Mouse (Mus musculus) G1E (cell line): ENCODE results near the gene Cc2d2a.

Experiments
- CTCF ChIP-seq: IDR thresholded peaks from 2 replicates; pipeline ENCODE4 v1.5.1; 2012; ENCODE audit warnings: low read depth, low read length, inconsistent platforms, mixed read lengths
- GATA1 ChIP-seq: IDR thresholded peaks from 2 replicates; pipeline ENCODE4 v1.6.1; 2012; ENCODE audit warnings: borderline replicate concordance, low read length, inconsistent platforms, mixed read lengths
- GATA2 ChIP-seq: IDR thresholded peaks from 2 replicates; pipeline ENCODE4 v1.6.1; 2012; ENCODE audit warnings: low read depth, low read length, inconsistent platforms, borderline replicate concordance
- TAL1 ChIP-seq: conservative IDR thresholded peaks from 2 replicates; pipeline ENCODE4 v1.6.1; 2012; ENCODE audit warnings: low read depth, low read length, inconsistent platforms, mixed read lengths

DNA sequence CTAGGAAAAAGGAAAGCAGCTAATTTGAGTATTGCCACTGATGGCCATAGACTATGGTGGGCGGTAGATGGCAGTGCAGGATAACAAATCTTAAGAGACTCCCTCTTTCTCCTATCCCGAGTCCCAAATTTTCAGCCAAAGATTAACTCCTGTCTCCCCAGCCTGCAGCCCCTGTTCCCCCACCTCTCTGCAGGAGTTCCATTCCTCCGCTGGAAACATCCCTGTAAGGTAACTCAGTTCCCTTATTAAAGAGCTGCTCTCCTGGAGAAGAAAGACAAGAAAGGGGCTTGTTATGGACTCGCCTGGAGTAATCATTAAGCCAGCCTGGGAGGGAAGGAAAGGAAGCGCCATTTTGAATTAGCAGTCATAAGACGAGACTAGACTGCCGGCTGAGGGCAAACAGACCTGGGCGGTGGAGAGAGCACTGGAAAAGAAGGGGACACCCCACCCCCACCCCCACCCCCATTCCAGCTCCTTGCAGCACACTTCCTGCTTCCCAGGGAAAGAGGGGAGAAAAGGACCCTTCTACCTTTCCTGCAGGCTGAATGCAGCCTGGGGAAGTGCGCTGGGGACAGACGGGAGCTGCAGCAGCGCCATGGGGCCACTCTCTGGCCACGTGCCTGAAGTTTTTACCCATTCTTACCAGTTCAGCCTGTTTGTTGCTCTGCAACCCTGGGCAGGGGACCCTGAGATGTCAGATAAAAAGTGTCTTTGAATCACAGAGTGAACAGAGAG, 10.2 kb downstream of the Cc2d2a start:
- no peak for TF ChIP-seq CTCF
- TF ChIP-seq GATA2: no peak
- no peak for TF ChIP-seq GATA1
- TF ChIP-seq TAL1: no peak
